Mouse (Mus musculus): ENCODE measurements around the gene Dlg5. TPM values are rescaled to one million over a fixed set of nuclear protein-coding genes. Genes with fewer than 3 reads are reported as not detected.

Gene Dlg5
- polyA plus RNA-seq, 1 experiment = 83.6 TPM

DNA sequence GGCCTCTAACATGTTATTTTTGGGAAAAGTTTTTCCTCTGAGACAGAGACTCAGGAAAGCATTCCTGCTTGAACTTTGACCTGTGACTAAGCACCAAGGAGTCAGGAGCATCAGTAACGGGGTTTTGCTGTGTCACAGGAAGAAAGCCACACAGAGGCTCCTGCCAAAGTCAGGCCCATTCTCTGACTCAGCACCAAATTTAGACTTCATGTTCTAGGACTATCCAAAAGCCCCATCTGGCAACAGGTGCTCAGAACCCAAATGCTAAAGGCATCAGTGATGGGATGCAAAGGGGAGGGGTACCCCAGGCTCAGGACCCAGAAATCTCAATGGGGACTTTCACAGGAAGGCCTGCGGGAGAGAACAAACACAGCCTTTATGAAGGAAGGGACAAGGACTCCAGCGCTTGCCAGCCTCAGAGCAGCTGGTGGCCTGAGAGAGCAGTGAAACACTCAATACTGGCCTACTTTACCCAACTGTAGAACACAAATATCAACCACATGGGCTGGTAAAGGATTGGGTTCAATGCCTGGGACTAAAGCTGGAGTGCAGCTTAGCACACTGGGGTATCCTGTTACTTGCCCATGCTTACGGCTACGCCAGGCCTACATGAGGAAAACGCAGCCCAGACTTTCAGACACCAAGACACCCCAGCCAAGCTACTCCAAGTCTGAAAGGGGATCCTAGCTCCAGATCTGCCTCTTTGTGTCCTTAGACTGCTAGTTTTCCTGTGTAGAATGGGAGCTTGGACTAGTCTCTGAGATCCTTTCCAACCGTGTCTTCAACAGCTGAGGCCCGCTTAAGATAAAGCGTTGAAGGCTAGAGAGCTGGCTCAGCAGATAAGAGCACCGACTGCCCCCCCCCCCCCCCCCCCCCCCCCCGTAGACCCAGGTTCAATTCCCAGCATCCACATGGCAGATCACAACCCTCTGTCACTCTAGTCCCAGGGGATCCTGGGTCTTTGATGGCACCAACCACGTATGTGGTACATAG is 12.8 kb downstream of the Dlg5 start:
- no peak for DNase-seq (ENCODE audit: low read depth)

DNA sequence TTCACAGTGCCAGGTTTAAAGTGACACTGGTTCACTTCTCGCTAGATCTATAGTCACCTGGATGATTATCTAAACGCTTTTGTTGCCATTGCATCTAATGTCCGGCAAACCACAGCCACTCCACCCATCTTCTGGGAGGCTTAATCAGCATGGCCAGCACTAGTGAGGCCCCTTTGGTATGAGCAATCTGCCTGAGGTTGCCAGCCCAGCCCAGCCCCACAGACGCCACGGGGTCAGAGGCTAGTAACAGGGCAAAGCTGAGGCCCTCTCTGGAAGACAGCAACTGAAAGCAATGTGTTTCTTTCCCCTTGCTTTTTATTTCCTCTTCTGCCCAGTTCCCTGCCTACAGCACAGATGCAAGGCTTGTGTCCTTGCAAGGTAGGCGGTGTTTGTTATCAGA is 17.2 kb downstream of the Dlg5 start:
- no peak for DNase-seq (ENCODE audit: low read depth)

DNA sequence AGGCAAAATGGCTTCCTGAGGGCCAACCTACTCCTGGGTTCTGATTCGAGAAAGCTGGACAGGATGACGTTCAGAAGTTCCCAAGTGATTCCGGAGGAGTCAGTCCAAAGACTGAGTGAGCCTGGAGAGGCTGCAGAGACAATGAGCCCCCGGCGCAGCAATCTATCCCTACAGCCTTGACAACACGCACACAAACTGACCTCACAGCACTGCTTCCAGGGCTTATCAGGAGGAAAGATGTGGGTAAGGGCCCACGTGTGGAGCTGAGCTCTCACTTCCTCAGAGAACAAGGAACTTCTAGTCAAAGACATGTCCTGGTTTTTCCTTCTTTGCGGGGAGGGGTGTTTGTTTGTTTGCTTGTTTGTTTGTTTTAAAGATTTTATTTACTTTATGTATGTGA is 18.7 kb downstream of the Dlg5 start:
- DNase-seq (ENCODE audit: low read depth) = no peak

DNA sequence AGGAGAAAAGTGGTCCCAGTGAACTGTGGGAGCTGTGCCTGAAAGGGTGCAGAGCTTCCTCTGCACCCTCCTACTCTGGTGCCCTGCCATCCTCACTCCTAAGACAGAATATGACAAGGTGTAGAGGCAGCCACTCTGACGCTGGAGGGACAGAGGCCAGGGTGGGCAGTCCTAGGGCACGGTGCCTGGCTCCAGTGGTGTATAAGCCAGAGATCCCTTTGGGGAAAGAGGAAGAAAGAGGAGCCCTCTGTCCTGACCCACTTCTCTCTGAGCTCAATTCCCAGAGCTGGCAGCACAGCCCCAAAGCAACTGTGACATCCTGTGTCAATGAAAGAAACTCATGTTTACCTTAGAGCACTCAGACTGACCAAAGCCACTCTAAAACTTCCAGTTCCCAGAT is 19.4 kb downstream of the Dlg5 start:
- DNase-seq (ENCODE audit: low read depth) = no peak

DNA sequence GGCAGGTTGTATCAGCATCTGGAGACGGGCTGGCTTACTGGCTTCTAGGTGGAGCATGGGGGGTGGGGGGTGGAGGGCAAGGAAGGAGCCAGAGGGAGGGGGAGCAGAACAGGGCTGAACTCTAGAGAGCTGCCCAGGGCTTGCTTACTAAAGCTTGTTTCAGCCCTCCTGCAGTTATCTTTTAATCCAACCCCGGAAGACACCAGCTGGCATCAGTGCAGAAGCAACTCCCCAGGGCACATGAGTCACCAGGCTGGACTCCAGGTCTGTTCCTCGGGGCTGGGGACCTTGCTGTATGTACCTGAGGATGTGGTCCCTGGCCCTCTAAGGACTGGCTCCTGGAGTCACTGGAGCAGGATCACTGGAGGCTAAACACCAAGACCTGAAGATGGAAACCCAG is 23.0 kb downstream of the Dlg5 start:
- DNase-seq (ENCODE audit: low read depth) = no peak

DNA sequence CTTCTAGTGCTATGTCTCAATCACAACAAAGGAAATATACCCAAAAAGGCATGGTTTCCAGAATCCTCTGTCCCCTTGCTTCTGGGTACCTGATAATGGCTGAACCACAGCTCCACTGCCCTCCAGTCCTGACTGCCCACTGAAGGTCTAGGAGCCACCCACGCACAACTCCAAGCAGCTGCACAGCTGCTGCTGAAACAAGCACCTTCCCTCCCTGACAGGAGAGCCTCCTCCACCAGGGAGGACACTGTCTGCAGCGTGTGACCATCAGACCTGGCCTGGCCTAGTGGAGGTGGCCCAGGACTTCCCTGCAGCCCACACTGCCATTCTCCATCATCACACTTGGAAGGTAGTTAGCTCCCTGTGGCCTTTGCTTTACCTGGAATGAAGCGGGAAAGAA is 23.4 kb downstream of the Dlg5 start:
- DNase-seq (ENCODE audit: low read depth) = no peak

DNA sequence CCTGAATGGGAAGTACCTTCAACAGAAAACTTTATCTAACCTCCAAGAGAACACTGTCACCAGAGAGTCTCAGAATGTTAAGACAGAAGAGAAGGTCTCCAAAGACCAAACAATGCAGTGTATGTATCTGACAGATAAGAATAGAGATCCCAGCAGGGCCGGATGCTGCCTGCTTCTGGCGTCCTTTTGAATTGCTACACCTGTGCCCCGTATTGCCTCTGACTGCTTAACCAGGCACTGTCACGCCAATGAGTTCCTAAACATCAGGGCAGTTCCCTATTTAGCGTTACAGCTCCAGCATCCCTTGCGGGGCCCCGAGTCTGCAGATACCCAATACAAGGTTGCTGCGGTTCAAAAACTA is 28.4 kb downstream of the Dlg5 start:
- DNase-seq (ENCODE audit: low read depth) = no peak

DNA sequence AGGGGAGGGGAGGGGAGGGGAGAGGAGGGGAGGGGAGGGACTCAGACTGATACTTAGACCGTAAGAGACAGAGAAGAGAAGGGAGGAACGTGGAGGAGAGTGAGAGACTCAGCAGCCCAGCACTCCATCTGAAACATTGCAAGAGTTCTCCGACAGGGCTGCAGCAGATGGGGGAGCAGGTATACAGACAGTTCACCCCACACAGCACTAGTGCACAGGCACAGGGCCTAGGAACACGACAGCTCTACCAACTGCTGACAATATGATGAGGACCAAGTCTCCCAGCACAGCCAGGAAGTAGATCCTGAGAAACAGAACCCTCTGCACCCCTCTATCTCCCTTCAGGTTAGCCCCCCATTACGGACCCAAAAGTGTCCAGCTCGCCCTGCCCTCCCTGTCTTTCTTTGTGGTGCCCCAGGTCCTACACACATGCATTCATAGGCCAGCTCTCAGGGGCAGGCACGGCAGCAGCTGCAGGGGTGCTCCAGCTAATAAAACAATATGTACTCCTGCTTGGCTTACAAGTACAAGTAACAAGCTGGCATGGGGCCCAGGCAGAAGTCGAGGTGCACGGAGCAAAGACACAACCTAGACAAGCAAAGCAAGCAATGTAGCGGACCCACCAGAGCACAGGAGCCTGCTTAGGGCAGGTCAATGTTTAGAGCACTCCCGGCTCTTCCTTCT is 28.9 kb downstream of the Dlg5 start:
- DNase-seq (ENCODE audit: low read depth) = no peak

DNA sequence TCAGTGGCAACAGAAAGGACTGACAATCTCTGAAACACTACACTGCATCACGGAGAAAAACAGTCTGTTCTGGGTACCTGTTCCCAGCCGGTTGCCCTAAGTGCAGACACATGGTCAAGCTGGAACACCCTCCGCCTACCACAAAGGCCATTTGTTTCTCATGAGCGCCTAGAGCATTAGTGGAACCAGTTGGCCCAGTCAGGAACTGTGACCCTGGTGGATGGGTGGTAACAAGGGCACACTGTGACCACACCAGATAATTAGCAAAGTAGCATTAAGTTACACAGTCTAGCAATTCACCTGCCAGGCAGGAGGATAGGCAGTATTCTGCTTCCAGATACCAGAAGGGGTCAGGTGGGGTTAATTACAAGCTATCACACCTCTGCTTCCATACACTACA is 29.7 kb downstream of the Dlg5 start:
- peak; percentile 28 for DNase-seq (ENCODE audit: low read depth)

DNA sequence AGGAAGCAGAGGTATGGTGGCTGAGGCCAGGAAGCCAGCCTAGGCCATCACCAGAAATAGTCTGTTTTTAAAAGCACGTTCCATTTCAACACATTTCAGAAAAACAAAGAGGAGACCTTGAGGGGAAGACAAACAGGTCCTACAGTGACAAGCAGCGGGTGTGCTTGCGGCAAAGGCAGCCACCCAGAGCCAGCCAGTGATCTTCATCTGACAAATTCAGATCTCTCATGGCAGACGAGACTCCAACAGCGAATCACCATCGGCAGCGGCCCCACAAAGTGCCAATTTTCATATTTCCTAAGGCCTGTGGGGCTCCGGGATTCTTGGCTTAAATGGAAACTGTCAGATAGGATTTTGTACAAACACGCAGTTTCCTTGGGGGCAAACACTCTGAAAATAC is 31.3 kb downstream of the Dlg5 start:
- DNase-seq (ENCODE audit: low read depth) = no peak

DNA sequence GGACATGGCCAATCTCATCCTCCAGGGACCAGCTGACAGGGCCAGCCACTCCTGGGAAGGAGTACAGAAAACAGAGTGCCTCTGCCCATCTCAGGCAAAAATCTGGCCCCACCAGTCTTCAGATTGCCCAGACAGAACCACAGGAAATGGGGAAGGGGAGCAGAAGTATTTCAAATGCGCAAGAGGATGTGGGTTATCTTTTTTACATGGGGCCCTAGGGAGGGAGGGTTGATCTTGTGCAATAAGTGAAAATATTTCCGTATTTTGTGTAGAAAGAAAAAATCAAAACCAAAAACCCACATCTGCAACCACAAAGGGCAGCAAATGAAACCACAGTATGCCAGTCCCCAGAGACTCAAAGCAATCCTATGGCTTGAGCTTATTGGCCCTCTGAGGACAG is 32.4 kb downstream of the Dlg5 start:
- DNase-seq (ENCODE audit: low read depth) = no peak

DNA sequence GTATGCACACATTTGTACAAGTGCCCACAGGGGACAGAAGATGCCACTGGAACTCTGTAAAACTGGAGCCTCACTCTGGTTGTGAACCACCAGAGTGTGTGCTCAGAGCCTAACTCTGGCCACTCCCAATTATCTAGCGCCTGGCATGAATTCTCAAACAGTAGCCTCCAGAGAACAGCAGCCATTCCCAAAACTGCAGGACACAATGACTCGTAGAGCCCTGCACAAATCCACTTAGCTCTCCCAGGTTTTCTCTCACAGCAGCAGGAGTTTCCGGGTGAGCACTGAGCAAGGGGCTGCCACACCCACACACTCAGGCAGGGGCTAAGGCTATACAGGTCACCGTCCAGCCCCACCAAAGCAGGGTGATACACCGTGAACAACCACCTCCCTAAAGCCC is 32.9 kb downstream of the Dlg5 start:
- DNase-seq (ENCODE audit: low read depth) = no peak

DNA sequence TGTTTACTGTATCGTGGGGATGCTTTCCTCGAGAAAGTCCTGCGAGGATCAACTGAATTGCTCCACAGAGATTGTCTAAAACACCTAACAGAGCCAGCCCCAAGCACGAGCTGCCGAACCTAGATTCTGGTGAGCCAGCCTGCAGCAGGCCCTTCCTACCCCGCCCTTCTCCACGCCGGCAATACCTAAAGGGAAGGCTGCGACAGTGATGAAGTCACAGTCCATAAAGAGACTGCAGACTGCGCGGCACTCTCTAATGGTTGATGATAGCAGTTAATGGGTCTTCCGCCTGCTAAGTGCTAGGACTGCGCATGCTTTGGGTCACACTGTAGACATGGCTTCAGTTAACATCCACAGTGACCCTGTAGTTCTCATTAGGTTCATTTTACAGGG is 38.4 kb downstream of the Dlg5 start:
- DNase-seq (ENCODE audit: low read depth) = no peak

DNA sequence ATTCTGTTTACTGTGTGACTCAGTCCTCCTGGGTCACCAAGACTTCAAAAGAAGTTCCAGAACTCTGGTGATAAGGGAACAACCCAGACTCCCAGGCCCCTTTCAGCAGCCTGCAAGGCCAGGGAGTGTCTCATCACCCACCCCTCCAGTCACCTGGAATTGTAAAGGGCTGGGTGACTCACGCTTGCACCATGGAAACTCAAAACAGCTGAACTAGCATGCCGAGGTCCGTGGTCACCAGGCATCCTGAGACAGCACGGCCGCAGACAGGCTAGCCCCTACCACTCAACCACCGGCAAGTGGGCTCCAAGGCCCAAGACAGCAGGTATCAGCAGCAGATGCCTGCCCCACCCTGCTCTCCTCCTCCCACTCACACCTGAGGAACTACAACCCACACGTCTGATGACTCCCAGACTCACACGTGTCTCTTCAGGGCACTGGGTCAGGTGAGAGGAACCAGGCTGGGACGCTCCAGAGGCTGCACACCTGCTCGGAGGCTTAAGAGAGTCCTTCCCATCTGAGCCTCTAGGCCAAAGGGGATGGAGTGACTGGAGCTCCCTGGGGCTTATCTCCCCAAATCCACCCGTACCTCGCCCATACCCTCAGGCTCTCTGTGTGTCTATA is 38.9 kb downstream of the Dlg5 start:
- no peak for DNase-seq (ENCODE audit: low read depth)

DNA sequence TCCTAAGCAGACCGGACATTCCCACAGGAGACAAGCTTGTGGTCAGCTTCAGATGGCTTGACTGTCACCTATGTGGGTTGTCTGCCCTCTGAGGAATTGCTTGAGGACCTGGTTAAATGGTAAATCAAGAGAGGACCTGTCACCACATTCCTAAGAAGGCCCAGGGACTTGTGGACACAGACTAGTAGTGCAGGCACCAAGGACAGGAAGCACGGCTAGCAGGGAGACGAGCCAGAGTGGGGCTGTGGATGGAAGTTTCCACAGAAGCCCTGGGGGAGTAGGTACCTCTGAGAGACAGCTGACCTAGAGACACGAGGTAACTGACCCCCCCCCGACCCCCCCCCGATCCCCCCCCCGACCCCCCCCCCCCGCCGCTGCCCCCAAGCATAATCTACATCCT is 39.4 kb downstream of the Dlg5 start:
- no peak for DNase-seq (ENCODE audit: low read depth)

DNA sequence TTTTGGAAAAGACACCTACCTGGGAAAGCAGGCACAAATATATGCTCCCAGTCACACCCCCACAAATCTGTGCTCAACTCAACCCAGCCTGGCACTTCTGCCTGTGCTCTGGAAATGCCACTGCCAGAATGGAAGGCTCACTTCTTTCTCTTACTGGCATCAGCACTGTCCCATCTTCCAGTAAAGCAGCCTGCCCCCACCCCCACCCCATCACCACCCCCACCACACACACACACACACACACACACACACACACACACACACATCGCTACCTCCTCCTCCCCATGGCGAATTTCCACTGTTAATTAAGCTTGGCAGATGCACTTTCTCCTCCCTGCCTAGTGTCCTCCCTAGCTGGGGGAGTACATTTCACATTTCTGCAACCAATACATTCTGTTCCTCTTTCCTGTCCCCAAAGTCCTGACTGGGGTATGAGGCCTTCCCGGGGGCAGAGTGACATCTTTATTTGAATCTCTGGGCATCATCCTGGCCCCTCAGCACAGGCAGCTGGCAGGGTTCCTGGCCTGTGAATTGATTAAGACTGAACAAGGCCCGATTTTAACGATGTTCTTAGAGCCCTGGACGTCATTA is 40.3 kb downstream of the Dlg5 start:
- DNase-seq (ENCODE audit: low read depth) = no peak

DNA sequence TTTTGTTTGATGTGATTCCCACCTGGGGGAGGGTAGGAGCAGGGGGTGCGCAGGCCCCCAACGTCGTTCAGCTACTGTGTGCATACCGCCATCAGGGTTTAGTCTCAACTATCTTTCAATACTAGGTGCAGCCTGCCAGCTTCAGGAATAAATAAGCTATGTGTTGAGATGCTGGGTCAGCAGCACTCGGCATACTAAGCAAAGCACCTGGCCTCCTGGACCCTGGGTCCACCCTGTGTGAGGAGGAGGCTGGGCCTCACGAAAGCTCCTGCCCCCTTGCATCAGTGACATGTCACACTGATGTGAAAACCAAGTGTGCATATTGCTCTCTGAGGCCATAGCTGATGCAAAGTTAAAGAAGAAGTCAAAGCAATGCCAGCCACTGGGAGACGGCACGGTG is 42.5 kb downstream of the Dlg5 start:
- DNase-seq (ENCODE audit: low read depth) = no peak

DNA sequence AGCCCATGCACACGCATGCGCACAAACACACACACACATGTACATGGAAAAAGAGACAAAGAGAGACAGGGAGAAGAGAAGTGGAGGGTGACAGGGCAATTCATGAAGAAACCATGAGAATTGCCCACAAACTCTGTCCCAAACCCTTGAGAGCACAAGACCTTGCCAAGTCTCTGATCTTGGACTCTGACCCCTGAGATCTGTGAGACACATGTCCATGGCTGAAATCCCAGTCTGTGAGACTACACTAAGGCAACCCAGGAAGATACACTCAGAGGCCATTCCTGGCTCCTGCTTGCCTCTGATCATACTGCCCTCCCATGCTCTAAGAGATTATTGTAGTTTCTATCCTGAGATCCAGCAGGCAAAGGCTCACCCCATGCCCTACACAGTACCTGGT is 44.9 kb downstream of the Dlg5 start:
- no peak for DNase-seq (ENCODE audit: low read depth)

DNA sequence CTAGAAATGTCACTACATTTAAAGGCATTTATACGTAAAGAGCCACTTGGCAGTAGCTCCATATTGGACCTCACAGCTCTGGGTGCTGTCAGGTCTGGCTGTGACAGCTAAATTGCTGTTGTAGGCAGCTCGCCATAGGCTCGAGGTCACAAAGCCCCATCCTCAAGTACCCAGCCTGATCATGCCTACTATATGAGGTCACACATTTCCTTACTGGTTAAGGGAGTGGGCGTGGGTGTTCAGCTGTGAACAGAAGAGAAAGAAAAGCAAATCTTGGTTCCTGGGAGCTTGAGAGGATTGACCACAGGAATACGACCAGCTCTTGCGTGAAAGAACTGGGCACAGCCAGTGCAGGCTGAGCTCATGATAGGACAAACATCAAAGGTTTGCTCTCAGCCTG is 46.0 kb downstream of the Dlg5 start:
- DNase-seq (ENCODE audit: low read depth) = no peak

DNA sequence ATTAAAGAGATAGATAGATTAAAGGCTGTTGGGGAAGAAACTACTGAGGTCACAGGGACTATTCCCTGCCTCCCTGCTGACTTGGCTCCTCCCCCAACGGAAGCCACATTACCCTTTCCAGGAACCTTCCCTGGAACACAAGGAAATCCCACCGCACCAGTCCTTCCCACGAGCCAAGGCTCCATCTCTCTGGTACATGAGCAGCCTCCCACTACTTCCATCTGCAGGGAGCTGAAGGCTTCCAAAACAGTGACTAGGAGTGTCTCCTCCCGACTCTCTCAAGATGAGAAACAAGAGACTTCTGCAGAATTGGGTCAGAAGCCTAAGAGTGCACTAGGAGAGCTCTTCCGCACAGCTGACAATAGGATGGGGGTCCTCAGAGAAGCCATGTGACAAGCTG is 47.9 kb downstream of the Dlg5 start:
- no peak for DNase-seq (ENCODE audit: low read depth)

DNA sequence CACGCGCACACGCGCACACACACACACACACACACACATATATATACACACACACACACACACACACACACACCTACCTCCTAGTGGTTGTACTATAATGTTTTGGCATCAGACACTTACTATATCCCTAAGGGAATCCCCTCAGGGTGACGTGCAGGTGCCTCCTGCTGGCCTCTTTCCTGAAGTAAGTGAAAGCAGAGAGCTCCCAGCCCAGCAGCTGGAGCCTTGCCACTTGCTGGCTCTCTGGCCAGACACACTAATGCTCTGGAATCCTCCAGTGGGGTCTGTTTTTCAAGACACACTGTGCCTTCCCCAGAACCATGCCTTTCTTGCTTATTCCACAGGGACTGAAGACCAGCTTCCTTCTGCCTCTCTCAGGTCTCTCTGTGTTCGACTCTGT is 48.8 kb downstream of the Dlg5 start:
- DNase-seq (ENCODE audit: low read depth) = no peak

DNA sequence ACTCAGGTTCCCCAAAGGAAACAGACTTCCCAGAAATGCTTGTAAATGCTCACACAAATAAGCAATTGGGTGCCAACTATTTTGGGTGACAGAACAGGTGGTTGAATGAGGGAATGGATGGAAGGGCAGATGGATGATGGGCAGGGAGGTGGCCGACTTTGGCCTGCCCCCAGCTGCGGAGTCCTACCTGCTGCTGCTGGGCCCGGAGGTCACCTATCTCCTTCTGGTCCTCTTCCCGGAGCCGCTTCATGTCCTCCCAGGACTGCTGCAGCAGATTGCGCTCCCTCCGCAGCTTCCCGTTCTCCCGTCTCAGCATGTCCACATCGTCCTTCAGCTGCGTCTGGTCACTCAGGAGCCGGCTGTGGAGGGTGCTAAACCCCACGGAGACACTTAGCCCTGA is 55.6 kb downstream of the Dlg5 start:
- no peak for DNase-seq (ENCODE audit: low read depth)

DNA sequence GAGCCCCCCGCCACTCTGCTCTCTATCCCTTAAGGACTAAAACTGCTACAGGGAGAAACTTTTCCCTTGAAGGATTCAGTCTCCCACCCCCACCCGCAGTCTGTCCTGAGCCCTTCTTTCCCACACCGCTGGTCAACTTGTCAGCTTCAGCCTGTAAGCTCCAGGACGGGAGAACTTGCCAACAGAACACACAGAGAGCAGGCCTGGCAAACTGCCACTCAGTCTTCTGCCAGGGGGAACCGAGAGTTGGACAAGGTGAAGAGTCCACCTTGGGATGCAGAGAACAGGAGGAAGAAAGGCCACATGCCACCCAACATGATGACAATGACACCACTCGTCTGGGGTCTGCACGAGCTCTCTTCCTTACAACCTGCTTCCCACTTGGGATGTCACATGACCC is 56.1 kb downstream of the Dlg5 start:
- DNase-seq (ENCODE audit: low read depth) = no peak
